Mouse (Mus musculus): Measurements from ENCODE around the gene Phb. TPM values are rescaled to one million over a fixed set of nuclear protein-coding genes. Genes with fewer than 3 reads are reported as not detected.
"Not testable (repeated sequence)": the region's sequence is repeated elsewhere in the genome, so short reads cannot be mapped to it uniquely, and the experiment has no call there.

Gene Phb
- total RNA-seq, 2 experiments from 2014 or later, result 94.5 to 106 TPM

DNA sequence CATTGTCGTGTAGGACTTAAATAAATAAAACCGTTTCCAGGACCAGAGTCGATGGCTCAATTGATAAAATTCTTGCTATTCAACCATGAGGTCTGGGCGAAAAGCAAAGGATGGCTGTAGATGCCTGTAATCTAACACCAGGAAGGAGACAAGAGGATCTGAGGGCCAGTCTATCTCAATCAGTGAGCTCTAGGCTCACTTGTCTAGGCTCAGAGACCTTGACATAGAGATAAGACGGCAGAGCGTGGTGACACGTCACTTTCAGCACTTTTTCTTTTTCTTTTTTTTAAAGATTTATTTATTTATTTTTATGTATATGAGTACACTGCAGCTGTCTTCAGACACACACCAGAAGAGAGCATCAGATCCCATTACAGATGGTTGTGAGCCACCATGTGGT, 17.2 kb upstream of the Phb start:
- no peak for DNase-seq (ENCODE audit: extremely low spot score in 1 of 2, low spot score in 1 of 2)

DNA sequence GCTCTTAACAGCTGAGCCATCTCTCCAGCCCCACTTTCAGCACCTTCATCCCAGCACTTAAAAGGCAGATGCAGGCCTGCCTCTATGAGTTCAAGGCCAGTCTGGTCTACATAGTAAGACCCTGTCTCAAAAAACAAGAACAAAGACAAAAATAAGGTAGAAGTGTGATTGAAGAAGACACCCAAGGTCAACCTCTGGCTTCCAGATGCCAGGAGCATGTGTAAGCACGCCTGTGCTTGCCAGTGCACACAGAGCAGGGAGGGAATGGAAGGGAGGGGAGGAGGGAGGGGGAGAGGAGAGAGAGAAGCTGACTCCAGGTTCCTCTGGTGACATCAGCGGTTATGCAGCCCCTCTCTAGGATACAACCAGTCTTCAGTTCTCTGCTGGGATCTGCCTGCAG, 16.8 kb upstream of the Phb start:
- DNase-seq (ENCODE audit: extremely low spot score in 1 of 2, low spot score in 1 of 2), result no peak

DNA sequence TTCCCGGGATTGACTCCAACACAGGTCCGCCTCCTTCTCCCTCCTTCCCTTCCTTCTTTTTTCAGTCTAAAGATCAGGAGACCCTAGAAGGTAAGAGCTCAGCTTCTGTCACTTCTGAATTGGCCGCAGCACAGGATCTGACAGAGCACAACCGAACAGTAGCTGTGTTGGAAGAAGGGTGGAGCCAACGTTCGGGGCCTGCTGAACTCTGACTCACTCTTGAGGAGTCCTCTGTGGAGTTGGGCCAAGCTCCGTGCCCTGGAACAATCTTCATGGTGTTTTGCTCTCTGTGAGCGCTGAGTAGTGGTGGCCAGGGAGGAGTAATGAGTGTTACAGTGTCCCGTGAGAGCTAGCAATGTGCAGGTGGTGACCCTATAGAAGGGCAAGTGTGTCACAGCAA, 15.8 kb upstream of the Phb start:
- DNase-seq (ENCODE audit: extremely low spot score in 1 of 2, low spot score in 1 of 2), result no peak

DNA sequence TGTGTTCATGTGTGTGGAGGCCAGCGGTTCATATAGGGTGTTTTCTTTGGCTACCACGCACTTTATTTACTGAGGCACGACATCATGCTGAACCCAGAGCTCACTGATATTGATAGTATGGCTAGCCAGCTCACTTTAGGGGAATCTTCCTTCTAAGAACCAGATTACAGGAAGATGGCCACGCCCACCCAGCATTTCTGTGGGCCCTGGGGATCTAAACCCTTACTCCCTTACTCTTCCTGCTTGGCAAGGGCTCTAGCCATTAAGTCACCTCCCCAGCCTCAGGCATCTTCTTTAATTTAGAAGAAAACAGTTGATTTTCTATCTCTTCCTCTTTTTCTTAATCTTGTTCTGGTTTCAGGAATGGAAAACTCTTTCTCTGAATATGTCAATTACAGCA, 9.3 kb upstream of the Phb start:
- no peak for DNase-seq (ENCODE audit: extremely low spot score in 1 of 2, low spot score in 1 of 2)

DNA sequence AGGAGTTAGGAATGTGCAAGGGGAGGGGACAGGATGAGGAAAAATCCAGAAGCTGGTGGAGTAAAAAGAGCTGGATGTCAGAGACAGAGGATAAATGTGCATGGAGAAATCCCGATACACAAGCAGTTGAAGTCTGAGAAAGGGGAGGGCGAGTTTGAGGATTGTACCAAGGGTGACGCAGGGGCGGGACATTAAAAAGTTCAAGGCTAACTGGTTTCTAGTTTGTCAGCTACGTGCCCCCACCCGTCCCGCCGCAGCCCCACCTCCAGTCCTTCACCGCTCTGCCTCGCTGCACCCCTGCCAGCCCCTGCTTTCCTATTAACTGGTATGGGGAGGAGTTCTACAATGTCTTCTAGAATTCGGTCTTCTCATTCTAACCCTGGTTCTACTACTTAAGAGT, 420 bp downstream of the Phb start:
- DNase-seq (ENCODE audit: extremely low spot score in 1 of 2, low spot score in 1 of 2), result no peak

DNA sequence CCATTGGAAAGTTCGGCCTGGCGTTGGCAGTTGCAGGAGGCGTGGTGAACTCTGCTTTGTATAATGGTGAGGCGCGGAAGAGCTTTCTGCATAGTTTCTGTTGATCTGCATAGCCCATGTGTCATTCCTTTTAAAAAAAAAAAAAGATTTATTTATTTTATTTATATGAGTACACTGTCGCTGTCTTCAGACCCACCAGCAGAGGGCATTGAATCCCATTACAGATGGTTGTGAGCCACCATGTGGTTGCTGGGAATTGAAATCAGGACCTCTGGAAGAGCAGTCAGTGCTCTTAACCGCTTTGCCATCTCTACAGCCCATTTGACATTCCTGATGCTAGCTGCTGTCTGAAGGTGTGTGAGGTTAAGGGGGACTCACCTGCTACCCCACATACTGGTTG, 1.3 kb downstream of the Phb start:
- not testable (repeated sequence) for DNase-seq (ENCODE audit: extremely low spot score in 1 of 2, low spot score in 1 of 2)

DNA sequence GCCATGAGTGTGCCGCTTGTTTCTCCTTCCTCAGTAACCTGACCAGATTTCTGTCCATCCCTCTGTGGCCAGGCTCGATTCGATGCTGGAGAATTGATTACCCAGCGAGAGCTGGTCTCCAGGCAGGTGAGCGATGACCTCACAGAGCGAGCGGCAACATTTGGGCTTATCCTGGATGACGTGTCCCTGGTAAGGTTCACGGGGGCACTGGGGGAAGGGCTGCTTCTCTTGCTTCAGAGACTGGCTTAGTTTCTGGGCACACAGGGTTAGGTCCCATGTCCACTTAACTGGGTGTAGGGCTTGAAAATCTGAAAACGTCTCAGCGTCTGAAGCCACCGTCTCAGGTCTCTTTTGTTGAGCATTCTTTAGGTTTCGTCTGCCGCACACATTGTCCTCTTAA, 8.7 kb downstream of the Phb start:
- no peak for DNase-seq (ENCODE audit: extremely low spot score in 1 of 2, low spot score in 1 of 2)

DNA sequence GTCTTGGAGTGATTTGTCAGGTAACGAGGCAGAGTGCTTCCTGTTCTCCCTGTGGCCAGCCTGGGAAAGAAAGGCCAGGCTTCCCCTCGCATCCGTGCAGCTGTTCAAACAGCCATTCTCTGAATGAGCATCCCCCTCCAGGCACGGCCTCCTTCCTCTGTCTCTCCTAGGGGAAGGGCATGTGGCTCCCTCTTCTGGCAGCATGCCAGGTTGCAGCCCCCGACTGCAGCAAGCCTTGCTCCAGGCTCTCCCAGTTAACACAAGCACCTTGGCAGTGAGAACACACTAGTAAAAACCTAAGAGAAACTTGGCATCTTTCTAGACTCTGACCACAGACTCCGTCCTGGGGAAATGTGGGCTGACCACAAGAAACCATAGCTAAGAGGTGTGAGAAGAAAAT, 9.6 kb downstream of the Phb start:
- DNase-seq (ENCODE audit: extremely low spot score in 1 of 2, low spot score in 1 of 2), result peak; percentile 18 to 47

DNA sequence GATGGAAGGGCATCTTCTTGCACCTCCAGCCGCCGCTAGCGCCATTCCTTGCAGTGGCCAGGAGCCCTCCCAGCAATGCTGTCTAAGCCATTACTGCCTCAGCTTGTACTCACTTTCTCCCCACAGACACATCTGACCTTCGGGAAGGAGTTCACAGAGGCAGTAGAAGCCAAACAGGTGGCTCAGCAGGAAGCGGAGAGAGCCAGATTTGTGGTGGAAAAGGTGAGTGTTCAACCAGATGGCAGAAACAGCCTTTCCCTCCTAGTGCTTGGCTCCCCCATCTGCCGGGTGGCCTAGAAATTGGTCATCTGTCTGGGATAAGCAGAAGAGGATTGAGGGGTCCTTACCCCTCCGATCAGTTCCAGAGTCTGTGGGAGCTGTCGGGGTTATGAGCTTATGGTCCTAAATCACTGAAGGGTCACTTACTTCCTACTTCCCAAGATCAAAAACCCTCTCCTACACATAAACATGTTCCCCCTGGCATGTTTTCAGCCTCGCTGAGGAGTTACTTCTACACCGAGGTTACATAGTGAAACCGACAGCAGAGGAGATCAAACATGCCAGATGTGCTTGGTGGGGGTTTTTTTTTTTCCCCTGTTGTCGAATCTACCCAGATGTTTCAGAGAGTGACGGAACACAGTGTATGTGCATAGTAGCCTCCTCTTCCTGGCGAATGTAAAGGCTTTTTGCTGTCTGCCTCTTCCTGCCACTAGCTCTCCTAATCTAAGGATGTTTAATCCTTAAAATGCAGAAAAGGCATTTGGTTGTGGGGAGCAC, 11.4 kb downstream of the Phb start:
- no peak for DNase-seq (ENCODE audit: extremely low spot score in 1 of 2, low spot score in 1 of 2)

DNA sequence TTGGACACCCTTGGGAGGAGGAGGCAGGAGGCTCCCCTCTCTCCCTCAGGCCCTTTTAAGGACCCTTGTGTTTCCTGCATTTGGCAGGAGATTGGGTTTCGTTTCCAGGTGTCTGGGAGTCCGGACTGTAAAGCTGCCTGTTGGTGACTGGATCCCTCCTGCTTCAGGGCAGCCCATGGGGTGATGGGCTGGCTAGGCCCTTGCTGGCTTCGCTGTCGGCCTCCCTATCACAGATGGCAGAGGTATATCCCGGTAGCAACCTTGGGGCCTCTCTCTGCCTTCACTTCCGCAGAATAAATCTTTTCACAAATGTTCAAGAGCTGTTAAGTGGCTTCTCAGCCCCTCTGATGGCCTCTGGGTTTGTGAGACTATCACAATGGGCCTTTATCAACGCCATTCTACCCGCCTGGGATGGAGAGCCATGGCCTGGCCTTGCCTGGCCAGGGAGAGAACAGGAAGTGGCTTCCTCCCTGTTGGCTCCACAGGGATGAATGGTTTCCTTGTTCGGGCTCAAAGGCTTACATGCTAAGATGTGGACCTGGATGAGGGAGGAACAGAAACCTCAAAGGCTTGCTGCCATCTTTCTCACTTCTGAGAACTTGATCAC, 15.3 kb downstream of the Phb start:
- DNase-seq (ENCODE audit: extremely low spot score in 1 of 2, low spot score in 1 of 2), result no peak

DNA sequence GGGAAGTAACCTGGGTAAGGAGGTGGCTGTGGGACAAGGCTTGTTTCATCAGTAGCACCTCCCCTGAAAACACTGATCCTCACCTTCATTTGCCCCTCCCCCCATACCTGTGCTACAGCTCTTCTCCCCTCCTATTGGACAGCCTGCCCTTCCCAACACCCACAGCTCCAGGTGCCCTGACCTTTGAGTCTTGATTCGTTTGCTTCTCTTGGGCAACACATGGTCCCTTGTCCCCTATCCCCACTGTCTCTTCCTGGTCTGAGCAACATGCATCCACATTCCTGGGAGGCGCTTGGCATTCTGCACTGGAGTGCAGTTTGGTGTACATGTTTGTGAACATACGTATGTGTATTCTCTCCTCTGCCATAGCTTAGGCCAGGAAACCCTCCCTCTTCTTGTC, 16.2 kb downstream of the Phb start:
- DNase-seq (ENCODE audit: extremely low spot score in 1 of 2, low spot score in 1 of 2), result no peak

DNA sequence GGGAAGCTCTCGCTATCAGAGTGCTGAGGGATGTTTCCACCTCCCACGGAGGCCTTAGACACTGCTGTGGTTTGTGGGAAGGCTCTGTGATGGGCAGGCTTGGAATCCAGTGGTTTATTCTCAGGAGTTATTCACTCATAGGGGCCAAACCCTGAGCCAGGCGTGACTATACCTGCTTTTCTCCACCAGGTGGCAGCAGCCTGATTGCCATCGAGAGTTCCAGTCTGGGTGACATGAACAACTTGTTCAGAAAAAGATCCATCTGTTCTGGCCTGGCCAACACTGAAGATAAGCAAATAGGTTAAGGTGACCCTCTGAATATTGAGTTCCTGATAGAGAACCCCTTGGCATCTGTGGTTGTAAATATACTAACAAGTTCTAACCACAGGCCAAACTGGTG, 19.3 kb downstream of the Phb start:
- DNase-seq (ENCODE audit: extremely low spot score in 1 of 2, low spot score in 1 of 2), result peak; percentile 55 to 71

DNA sequence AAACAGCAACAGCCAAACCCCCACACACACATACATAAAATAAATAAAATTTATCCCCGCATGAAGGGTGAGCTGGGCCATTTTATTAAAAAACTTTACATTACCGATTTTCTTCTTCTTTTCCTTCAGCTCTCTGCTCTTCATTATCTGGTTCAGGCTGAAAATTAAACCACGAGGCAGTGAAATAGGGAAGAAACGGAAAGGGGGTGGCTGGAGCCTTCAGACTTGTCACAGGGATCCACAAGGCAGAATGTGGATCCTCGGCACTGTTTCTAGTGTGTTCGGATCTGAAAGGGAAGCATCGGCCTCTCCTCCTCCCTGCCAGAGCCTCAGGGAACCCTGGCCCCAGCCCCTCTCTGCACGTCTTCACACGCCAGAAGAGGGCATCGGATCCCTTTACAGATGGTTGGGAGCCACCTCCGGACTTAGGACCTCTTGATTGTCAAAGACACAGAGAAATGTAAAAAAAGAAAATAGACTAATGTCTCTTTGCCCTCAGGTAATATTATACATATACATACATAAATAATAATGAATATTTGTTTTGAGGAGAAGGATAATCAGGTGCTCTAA, 20.4 kb downstream of the Phb start:
- DNase-seq (ENCODE audit: extremely low spot score in 1 of 2, low spot score in 1 of 2), result no peak

DNA sequence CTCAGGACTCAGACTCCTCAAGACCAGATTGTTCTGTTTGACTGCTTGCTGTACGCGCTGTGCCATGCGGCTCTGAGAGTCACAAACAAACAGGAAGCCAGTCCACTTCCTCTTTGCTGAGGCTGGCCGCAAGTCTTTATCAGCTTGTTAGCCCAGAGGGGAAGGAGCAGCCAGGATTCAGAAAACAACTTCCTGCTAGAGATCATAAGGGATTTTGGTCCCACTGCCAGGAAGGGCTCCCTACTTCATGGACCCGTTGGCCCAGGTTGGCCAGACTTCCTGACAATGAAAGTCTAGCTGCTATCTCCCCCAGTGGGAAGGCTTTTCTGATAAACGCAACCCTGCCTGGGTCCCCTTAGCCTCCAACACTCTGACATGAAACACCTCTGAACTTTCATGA, 21.8 kb downstream of the Phb start:
- DNase-seq (ENCODE audit: extremely low spot score in 1 of 2, low spot score in 1 of 2), result no peak

DNA sequence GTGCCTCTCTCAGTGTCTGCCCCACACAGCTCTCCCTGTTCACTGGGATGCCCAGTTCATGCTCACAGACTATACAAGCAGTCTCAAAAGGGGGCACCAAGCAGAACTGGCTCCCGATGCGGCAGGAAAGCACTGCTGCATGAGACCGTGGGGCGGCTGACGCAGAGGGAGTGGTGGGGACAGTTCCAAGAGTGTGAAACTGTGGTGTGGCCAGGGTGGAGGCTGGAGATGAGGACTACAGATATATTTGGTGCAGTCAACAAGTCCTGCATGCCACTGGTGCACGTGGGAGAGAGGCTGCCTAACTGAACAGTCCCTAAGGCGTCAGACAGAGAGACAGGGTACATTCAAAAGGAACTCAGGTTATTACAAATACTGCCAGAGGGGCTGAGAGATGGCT, 22.2 kb downstream of the Phb start:
- no peak for DNase-seq (ENCODE audit: extremely low spot score in 1 of 2, low spot score in 1 of 2)

DNA sequence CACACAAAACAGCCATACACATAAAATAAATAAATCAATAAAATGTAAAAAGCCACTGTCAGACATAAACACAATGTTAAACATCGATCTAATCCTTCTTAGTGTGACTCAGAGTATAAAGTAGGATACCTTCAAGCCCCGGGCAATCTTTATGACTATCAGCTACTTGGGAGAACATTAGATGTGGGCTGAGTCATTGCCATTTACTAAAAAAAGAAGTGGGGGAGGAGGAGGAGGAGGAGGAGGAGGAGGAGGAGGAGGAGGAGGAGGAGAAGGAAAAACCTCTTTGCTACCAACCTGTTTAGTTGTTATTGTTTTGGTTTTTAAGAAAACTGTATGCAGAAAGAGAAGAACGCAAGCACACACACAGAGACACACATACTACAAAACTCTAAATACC, 22.8 kb downstream of the Phb start:
- DNase-seq (ENCODE audit: extremely low spot score in 1 of 2, low spot score in 1 of 2), result no peak

DNA sequence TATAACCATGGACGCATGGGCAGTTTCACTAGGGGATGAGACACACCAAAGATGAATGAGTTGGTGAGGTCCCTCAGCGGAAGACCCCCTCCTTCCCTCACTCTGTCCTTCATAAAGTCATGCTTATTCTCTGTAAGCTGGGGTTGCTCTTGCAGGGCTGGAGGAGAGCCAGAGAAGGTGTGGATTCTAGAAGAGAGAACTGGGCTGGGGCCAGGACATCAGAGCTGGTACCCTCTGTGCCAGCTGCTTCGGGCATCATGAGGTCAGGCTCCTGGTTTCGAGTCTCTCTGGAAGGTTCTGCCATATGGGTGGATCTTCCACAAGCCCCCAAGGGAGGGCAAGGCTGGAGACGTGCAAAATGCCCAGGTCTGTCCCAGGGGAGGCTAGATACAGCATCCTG, 31.8 kb downstream of the Phb start:
- DNase-seq (ENCODE audit: extremely low spot score in 1 of 2, low spot score in 1 of 2), result no peak

DNA sequence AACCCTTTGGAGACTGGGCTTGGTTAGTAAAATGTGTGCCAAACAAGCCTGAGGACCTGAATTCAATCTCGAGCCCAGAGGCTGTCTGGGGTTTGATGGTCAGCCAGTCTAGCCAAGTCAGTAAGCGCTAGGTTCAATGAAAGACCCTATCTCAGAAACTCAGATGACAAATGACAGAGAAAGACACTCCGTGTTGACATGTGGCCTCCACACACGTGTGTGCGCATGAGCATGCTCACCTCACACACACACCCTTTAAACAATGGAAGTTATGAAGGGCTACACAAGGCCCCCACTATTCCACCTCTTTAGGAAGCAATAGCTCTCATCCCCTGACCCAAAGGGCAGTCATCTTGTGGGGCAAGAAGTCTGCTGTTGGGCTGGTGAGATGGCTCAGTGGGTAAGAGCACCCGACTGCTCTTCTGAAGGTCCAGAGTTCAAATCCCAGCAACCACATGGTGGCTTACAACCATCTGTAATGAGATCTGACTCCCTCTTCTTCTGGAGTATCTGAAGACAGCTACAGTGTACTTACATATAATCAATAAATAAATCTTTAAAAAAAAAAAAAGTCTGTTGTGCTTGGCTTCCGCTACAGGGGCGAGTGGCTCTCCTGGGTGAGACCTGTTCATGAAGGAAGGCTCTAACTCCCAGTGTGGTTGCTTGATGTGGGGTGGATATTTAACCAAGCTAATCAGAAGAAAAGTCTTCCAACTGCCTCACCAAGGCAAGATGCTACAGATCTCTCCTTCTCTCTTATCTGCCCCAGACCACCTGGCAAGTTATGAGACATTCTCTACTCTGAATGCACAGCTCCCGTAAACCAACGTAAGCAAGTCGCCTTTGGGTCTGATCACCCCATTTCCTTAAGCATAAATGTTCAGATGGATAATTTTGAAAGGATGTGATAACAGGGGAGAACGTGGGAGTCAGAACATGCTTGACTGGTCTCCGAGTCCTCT, 34.3 kb downstream of the Phb start:
- no peak for DNase-seq (ENCODE audit: extremely low spot score in 1 of 2, low spot score in 1 of 2)

DNA sequence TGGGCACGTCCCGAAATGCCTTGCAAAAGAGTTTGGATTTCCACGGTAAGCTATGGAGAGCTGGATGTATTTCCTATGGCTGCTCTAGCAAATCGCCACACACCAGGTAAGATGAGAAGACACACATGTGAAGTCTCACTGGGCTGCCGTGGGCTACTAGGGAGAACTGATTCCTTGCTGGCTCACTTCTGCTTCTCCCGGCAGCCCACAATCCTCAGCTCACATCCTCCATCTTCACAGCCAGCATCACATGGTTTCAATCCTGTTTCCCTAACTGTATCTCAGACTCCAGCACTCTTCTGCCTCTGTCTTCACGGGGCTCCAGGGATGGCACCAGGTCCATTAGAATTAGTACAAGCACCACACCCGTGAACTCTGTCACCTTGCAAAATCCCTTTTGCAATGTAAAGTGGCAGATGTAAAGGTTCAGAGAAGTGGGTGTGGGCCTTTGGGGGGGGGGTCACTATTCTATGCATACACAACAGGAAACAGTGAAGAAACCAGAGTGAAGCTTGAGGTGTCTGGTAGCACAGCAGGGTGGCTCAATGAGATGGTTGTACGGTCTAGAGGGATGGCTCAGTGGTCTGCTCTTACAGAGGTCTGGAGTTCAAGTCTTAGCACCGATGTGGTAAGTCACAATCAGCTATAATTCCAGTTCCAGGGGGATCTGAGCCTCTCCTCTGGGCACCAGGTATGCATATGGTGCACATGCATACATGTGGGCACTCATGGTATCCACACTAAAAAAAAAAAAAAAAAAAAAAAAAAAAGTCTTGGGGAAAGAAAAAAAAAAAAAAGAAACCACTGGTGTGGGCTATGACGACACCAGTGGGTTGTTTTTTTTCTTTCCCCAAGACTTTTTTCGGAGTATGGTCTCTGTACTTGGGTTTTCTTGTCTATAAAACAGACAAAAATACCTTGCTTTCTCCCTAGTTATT, 37.5 kb downstream of the Phb start:
- no peak for DNase-seq (ENCODE audit: extremely low spot score in 1 of 2, low spot score in 1 of 2)

DNA sequence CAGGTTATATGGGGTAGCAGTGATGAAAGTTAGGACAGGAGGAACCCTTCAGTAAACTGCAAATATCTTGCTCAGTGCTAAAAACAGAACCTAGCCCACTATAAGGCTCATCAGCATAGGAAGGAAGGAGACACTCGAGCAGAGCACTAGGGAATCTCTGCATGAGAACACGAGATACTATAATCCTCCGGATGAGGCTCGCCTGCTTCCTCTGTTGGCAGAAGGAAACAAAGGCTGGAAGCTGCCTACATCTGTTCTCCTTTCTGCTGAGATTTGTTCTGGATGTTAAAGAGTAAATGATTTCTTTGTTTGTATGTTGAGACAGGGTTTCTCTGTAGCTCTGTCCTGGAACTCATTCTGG, 38.2 kb downstream of the Phb start:
- no peak for DNase-seq (ENCODE audit: extremely low spot score in 1 of 2, low spot score in 1 of 2)
